Mouse (Mus musculus) CD4-positive, CD25-positive, alpha-beta regulatory T cell, adult 2 months (primary cell): ENCODE measurements at regions not wholly inside any gene's neighbourhood (a gene's known extent, or its start where the extent isn't known, plus 50 kb on each side); places are given as distances from the start of the nearest gene placed in this dataset.

Experiments used
- DNase-seq: peaks from one replicate; pipeline ENCODE4 v3.0.0-alpha.2; 2012; ENCODE audit warnings: low read depth, low spot score

DNA sequence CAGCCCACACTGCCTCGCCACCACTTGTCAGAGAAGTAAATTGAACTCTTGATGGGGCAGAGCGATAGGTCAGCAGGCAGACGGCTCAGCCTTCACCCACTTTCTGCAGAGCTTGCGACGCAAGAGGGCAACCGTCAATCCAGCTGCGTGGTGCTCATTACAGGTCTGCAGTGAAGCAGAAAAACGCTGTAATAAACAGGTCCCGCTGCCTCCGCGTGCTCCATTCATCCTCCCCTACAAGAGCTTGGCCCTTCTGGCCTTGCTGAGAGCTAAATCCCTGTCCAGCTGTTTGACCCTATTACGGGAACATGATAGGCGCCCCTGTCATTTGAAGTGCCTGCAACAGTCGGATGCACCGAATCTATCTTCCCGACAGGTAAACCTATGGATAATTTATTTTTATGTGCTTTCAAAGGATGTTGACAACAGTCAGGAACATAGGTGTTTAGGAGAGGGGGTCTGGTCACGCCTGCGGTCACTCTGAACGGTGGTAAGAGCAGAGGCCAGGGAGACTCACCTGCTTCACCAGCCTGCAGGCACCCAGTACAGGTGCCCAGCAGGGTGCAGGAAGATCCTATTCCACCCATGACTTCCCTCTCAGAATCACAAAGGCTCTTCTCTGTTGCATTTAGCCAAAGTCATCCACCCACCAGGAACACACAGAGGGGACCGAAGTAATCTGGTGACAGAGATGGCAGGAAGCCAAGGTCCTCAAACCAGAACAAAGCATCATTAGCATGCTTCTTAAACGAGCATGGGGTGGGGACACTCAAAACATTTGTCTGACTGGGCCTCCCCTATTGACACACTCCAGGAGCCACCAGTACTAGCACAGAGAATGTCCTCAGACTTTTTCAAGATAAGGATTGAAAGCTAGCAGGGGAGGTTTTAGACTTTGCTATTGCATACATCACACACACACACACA is 464.1 kb upstream of the Mgmt start:
- DNase-seq, result no peak

DNA sequence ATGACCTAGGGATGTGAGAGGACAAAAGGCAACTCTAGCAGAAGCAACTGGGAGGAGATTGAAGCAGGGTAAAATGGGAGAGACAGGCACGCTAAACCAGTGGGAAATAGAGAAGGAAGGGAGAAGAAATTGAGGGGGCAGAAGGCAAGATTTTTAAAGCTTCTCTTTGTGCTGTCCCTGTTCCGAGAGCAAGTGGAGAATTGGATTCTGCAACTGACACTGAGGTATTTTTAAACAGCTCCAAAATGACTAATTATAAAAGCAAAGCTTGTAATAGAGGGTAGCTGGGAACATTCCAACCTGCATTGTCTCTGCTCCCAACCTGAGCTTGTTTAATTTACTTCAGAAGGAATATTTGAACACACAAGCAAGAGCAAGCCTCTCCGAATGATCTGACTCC is 460.7 kb upstream of the Mgmt start:
- no peak for DNase-seq

DNA sequence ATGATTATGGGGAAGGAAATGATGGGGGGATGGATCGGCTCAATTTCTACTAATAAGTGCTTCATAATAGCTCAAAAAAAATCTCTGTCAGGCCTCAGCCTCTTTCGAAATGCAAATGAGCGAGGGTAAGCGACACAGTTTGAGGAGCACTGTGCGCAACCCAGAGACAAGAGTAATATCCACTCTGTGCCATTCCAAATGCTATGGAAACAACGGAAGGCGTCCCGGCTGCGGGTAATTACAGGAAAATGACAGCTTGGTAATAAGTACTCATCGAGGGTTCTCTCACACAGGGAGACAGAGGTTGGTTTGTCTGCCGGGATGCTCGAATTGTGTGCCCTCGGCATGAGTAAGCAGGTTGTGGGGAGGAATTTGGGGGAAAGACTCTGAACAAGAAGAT is 459.9 kb upstream of the Mgmt start:
- no peak for DNase-seq

DNA sequence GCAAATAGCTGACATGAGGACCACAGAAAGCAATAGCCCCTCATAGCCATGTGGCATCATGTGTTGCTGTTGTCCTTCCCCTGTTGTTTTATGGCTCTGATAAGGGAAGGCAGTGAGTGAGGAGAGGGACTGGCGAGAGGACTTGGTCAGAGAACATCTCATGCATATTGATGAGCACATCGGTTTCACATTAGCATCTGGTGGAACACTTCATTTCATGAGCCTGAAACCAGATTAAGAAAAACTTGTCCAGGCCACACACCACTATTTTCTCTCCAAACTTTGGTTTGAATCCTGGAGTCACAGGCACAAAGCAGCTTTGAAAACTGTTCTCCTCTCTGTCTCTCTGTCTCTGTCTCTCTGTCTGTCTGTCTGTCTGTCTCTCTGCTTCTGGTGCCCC is 451.0 kb upstream of the Mgmt start:
- no peak for DNase-seq

DNA sequence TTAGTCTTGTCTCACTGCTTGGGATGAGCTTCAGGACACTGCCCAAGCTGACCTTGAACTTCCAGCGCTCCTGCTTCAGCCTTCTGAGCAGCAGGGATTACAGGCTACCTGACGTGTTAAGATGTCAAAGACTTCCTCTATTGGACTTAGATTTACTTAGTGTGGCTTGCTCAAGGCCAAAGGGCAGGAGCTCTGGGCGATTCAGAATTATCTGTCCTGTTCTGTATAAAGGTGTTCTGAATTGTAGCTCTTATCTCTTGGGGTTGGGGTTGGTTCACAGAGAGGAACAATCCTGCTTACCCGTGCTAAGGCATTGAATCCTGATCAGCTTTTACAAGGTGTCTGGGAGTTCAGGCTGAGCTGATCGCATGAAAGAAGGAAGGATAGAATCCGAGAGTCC is 449.3 kb upstream of the Mgmt start:
- no peak for DNase-seq

DNA sequence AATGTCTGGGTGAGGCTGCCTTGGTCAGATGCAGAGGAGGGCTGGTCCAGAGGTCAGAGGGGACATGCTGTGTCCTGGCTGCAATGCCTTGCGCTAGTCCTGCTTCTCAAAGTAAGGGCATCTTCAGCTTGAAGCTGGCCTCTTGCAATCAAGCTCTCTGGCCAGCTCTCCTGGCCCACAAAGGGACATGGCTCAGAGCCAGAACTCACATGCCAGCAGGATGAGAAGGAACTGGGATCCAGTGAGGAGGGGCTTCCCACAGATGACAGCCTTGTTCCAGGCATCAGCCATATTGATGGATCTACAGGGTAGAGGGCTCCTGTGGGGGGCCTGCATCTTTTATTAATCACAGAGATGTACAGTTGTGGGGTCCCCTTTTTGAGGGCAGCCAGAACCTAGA is 445.1 kb upstream of the Mgmt start:
- no peak for DNase-seq

DNA sequence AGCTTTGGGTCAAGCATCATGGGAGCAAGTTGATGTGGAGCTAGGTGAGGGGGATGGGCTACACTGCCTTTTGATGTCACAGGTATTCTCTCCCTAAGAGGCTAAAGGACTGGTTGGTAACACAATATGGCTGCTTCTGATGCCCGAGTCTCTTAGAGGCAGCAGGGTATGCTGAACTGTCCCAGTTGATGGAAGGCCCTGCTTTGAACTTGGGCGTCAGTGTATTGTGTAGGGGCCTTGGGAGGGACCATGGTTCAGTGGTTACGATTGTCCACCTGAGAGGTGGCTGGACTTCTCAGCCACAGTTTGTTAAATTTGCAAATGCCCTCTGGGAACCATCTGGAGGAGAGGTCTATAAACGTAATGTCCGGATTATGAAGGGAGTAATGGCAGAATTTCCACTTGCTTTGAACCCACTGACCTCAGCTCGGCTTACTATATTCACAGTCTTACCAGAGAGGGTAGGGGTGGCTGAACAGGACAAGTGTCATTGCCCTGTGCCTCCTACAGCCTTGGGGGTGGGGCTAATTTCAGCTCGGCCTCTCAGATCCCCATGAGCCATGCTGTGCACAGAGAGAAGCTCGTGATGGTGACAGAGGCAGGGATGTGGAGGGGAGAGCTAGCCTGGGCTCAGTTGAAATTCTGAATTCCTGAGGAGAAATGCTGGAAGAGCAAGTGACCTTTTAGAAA is 442.6 kb upstream of the Mgmt start:
- DNase-seq, result no peak

DNA sequence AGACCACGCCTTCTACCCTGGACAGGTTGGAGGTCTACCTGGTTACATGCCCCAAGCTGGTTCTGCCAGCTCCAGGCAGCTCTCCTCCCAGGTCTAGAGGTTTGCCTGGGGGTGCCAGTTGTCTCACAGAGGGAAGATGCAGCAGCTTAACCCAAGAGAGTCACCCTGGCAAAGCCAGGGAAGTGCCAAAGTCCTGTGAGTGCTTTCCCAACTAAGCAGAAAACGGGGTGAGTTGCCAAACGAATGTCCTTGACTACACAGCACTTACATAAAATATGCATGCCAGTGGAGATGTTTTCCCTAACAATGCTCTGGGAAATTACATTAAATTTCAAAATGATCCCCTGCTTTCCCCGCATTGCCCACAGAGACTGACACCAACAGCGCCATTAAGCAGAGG is 441.9 kb upstream of the Mgmt start:
- DNase-seq, result no peak

DNA sequence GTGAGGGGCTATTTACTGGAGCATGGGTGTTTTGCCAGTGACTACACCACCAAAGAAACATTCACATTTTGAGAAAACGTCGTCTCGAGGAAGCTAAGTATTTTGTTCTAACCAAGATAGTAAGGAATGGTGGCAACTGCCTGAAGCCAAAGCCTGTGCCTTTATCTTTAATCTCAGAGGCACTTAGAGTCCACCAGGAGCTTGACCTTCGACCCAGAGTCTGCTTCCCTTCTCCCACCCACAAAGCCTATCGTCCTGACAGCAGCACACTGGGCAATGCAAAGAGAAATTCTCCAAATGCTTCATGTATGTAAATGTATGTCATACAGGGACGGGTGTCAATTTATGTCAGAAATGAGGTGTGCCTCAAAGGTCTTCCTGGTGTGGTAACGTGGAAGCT is 437.2 kb upstream of the Mgmt start:
- DNase-seq, result no peak

DNA sequence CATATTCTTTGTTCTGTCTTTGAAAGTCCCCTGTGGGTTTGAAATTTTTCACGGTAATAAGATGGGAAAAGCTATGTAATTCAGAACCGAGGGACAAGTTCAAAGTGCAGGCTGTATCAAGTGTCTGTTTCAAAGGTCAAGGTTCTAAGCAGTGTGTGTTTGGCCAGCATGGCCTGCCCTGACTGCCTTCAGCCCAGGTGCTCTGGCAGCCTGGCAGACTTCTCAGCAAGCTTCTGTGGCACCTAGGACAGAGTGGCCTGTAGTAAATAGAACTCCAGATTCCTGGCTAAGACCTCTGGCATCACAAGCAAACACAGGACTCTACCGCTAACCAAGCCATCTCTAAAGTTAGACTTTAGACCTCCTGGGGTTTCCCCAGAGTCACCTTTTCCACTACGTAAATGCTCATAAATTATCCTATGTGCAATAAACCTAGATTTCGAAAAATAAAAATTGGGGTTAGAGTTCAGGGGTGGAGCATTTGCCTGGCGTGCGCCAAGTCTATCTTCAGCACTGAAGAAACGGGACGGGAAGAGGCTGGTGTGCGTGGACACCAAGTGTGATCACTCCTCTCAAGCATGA is 436.5 kb upstream of the Mgmt start:
- no peak for DNase-seq

DNA sequence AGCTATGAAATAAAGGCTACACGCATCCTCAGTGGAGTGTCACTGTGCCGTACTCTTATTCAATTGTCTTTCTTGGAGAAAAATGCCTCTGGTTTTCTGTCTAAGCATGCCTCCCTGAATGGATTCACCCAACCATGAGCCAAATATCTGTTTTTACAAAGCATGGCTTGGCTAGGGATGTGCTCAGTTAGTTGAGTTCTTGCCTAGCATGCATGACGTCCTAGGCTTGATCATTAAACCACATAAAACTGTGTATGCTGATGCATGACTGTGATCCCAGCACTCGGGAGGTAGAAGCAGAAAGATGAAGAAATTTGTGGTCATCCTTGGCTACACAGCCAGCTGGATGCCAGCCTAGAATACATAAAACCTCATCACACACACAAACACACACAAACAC is 417.3 kb upstream of the Mgmt start:
- no peak for DNase-seq

DNA sequence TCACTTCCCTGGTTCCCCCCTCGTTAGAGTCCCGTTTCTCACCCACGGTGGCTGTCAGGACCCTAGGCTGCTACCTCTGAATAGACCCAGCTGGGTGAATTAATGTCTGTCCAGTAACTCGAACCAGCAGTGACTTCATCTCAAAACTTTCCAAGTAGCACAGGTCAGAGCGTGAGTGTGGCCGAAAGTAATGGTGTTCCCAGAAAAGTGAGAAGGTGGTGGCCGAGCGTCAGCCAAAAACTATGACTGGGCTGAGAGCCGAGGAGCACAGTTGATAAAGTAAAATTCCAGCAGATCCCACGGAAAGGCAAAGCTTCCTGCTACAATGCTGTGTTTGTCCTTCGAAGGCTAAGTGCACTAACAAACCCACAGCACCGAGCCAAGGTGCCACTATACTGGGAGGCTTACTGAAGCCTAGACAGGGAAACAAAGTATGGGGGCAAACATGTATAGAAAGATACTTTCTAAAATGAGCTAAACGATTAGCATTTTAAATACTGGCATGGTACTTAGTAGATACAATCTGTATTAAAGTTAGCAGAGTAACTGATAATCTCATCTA is 413.7 kb upstream of the Mgmt start:
- no peak for DNase-seq

DNA sequence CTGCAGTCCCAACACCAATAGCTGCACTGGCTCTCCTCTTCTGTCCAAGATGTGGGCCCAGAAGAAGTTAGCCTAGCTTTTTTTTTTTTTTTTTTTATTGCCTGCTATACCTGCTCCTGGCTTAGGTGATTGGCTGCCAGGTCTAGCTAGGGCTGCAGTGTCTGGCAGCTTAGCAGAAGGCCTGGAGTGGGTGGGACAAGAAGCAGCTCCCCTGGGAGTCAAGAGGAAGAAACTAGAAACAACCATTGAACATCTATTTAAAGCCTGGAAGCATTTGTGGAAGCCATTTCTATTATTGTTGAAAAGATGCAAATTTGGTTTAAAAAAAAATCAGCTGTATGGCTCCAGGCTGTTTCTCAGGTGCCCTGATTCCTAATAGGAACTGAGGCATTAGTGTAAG is 411.2 kb upstream of the Mgmt start:
- no peak for DNase-seq

DNA sequence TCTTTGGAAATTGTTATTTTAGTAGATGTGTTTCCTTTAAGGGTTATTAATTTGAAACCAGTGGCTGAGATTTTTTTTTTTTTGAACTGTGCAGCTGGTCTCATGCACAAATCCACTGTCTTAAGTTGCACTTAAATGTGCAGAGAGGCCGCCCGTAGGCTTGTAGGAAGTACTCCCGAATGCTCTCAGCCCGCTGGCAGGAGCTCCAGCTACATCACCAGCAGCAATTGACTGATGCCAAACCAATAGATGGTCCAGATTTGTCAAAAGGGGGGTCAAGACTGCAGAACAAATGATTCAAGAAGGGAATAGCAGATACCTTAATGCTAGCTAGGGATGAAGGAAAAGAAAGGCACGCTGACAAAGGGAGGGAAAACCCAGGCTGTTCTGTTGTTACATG is 406.9 kb upstream of the Mgmt start:
- DNase-seq, result no peak

DNA sequence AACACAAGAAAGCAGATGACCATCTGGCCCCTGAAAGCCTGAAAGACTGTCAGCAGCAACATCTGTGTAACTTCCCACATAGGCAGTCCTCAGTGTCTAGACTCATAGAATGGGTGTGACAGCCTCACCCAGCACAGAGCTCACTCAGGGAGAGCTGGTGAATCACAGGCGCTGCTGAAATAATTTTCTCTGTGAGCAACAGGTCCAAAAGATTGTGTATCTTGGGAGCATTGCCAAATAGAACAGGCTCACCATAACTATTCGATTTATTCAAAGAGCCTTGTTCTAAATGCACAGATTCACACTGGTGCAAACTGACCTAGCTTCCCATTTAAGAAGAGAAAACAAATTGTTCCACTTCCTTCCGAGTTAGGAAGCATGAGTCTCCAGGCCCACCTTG is 399.6 kb upstream of the Mgmt start:
- no peak for DNase-seq

DNA sequence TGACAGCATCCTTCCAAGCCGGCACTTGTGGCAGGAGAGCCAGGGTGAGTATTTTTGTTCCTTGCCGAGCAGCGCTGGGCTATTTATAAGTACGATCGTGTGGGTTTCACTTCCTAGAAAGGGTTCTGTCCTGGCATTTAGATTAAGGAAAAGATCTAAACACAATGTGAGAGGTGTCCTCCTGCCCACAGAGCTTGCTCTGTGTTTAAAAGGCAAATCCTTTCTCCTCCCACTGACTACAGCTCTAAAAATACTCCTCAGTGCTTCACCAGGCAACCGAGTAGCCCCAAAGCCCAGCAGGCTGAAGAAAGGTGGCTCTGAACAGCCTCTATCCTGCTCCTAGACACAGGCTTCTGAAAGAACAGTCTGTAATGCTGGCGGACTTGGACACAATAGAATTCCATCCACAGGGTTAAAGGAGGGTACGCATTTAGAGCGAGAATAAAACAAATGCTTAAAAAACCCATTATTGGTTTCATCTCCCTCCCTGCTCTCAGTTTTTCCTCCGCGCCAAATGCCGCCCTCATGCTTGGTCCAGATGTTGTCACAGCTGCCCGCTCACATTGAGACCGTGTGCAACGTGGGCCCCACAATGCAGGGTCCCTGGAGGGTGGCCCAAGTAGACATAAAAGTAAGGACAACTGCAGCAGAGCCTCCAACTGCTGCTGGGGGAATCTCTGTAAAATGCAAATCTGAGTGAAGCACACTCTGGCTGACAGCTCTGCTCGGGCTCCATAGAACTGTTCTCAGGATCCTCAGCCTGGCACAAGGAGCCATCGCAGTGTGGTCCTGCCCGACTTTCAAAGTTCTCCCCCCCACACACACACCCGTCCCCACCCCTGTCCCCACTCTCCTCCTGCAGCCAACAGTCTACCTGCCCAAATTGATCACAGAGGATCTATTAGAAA is 397.8 kb upstream of the Mgmt start:
- DNase-seq, result no peak

DNA sequence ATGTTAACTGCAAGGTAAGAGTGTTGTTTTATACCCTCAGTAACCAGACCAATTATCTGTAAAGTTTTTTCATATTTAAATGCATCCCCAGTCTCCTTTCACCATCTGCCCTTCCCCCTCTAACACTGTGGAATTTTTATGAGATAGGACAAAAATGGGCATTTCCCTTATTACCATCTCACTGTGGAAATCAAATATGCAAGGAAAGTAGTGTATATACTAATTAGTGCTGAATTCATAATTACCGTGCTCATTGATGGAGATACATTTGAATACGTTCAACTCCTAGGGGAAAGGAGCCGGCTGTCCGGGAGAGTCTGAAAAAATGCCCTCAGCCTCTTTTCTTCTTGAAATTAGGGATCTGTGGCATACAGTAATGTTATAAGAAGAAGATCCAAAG is 394.4 kb upstream of the Mgmt start:
- no peak for DNase-seq

DNA sequence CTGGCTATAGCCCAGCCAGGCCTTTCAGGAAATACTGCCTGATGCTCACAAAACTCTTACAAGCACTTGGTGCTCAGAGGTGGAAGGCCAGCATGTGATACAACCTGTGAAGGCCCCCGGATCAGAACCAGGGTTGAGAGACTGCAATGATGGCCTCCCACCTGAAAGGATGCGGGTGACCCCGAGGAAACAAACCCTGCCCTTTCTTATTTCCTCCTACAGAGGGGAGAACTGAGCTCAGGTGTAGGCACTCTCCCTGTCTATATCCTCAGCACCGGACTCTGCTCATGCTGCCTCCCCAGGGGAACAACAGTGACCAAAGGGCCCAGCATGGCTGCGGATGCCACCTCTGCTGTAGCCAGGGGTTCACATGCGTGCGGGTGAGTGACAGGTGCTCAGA is 393.3 kb upstream of the Mgmt start:
- DNase-seq, result no peak

DNA sequence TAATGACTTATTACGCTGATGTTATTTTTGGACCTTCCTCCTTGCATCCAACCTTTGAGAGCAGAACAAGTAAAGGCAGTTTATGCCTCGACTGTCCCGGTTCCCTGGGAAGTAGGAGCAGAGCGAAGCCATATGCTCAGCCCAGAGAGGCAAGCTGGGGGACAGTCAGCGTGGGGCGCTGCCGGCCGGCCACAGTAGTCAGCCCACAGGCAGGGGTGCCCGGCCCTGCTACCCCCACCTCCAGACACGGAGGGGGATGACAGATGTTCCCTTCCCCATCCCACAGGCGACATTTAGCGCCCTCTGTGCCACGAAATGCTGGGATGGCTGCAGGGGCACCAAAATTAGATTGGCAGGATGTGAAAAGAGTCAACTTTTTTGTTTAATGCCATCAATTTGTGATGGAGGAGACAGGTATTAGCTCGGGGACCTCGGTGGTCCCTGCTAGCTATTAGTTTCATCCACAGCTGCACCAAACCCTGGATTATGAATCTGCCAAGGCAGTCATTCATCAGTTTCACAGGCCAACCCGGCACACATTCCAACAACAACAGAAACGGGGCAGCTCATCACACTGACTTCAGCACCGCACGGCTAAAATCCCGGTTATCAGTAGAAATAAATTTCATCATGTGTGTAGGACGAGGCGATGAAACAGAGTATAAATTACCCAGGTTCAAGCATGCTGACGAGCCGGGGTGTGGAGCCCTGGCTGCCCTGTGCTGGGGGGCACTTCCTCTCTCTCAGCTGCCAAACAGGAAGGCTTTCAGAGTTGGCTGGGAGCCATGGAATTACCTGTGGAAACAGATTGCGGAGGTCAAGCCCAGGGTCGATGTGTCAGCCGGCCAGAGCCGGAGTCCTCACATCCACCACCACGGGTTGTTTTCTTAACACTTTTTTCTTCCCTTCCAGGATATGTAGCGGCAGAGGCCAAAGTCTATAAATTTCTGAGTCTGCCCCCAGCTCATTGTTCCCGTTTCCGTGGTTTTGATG is 392.3 kb upstream of the Mgmt start:
- no peak for DNase-seq

DNA sequence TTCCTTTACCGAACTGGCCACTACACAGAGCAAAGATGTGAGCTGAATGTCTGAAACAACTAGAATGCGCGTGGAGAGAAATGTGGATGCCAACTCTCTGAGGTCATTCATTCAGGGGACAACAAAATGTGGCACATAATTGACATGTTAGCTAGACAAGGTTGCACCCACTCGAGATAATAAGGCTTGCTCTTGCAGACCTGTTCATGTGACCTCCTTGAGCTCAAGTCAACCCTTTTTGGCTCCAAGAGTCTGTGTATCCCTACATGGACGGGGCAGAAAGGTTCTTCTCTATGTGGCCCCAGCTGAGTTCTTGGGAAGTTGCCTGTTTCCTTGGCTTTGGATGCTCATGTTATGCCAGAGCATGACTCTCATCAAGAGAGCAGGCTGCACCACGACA is 383.0 kb upstream of the Mgmt start:
- DNase-seq, result no peak
